Mouse (Mus musculus) cortical plate, adult 2 months (tissue): Measurements from ENCODE around the gene Edn2.

ENCODE experiments used
- CTCF ChIP-seq: fragments of 200-500 bp; IDR thresholded peaks from 2 replicates; pipeline ENCODE4 v1.5.1; 2011; ENCODE audit warnings: mild to moderate bottlenecking, control low read depth, low read length; ENCODE audit not compliant: insufficient read depth; ENCODE audit errors: extremely low read depth
- POLR2A ChIP-seq: fragments of 200-500 bp; IDR thresholded peaks from 2 replicates; pipeline ENCODE4 v1.6.1; 2011; ENCODE audit warnings: mild to moderate bottlenecking, low read length, control low read depth; ENCODE audit not compliant: insufficient read depth; ENCODE audit errors: extremely low read depth

GRCm38 (mm10) chr4:120152648-120153047 is 8.4 kb upstream of the Edn2 start:
- peak; percentile 37; the same call in 1 of the 2 replicates for TF ChIP-seq CTCF
- no peak for TF ChIP-seq POLR2A
